Mouse (Mus musculus): ENCODE data around the gene Gna14.

Gna14 gene

GRCm38 (mm10) chr19:16456181-16456580 lies 20.6 kb downstream of the Gna14 start:
- DNase-seq (ENCODE audit: low spot score in 2 of 2) = no peak

GRCm38 (mm10) chr19:16457127-16457526 lies 21.6 kb downstream of the Gna14 start:
- DNase-seq (ENCODE audit: low spot score in 2 of 2) = no peak

GRCm38 (mm10) chr19:16459317-16459716 lies 23.8 kb downstream of the Gna14 start:
- no peak for DNase-seq (ENCODE audit: low spot score in 2 of 2)

GRCm38 (mm10) chr19:16460292-16460691 lies 24.7 kb downstream of the Gna14 start:
- no peak for DNase-seq (ENCODE audit: low spot score in 2 of 2)

GRCm38 (mm10) chr19:16460831-16461230 lies 25.3 kb downstream of the Gna14 start:
- no peak for DNase-seq (ENCODE audit: low spot score in 2 of 2)

GRCm38 (mm10) chr19:16462461-16462860 lies 26.9 kb downstream of the Gna14 start:
- no peak for DNase-seq (ENCODE audit: low spot score in 2 of 2)

GRCm38 (mm10) chr19:16464730-16465129 lies 29.2 kb downstream of the Gna14 start:
- peak; percentile 40 to 58 for DNase-seq (ENCODE audit: low spot score in 2 of 2)

GRCm38 (mm10) chr19:16468756-16469374 lies 33.3 kb downstream of the Gna14 start:
- no peak for DNase-seq (ENCODE audit: low spot score in 2 of 2)

GRCm38 (mm10) chr19:16472655-16473054 lies 37.1 kb downstream of the Gna14 start:
- DNase-seq (ENCODE audit: low spot score in 2 of 2) = no peak

- no peak for DNase-seq (ENCODE audit: low spot score in 2 of 2)
Observed at GRCm38 (mm10) chr19:16477314-16477946, 41.9 kb downstream of the Gna14 start.

GRCm38 (mm10) chr19:16478186-16478607 lies 42.6 kb downstream of the Gna14 start:
- no peak for DNase-seq (ENCODE audit: low spot score in 2 of 2)

GRCm38 (mm10) chr19:16482047-16482446 lies 46.5 kb downstream of the Gna14 start:
- no peak for DNase-seq (ENCODE audit: low spot score in 2 of 2)

- no peak for DNase-seq (ENCODE audit: low spot score in 2 of 2)
Observed at GRCm38 (mm10) chr19:16484237-16484636, 48.7 kb downstream of the Gna14 start.

- no peak for DNase-seq (ENCODE audit: low spot score in 2 of 2)
Observed at GRCm38 (mm10) chr19:16484671-16485070, 49.1 kb downstream of the Gna14 start.

- DNase-seq (ENCODE audit: low spot score in 2 of 2) = peak; percentile 10 to 12
Observed at GRCm38 (mm10) chr19:16490756-16491155, 55.2 kb downstream of the Gna14 start.

- DNase-seq (ENCODE audit: low spot score in 2 of 2) = no peak
Observed at GRCm38 (mm10) chr19:16491497-16491896, 55.9 kb downstream of the Gna14 start.

- DNase-seq (ENCODE audit: low spot score in 2 of 2) = no peak
Observed at GRCm38 (mm10) chr19:16492453-16492852, 56.9 kb downstream of the Gna14 start.

GRCm38 (mm10) chr19:16494816-16495516 lies 59.4 kb downstream of the Gna14 start:
- no peak for DNase-seq (ENCODE audit: low spot score in 2 of 2)

GRCm38 (mm10) chr19:16496016-16496415 lies 60.5 kb downstream of the Gna14 start:
- DNase-seq (ENCODE audit: low spot score in 2 of 2) = no peak

- DNase-seq (ENCODE audit: low spot score in 2 of 2) = no peak
Observed at GRCm38 (mm10) chr19:16502054-16502453, 66.5 kb downstream of the Gna14 start.

GRCm38 (mm10) chr19:16506711-16507364 lies 71.3 kb downstream of the Gna14 start:
- DNase-seq (ENCODE audit: low spot score in 2 of 2) = no peak

GRCm38 (mm10) chr19:16510343-16511080 lies 75.0 kb downstream of the Gna14 start:
- peak; percentile 17 to 35 for DNase-seq (ENCODE audit: low spot score in 2 of 2)
